In genomic region chr8:67328439-67328838, GRCm38 (mm10) we compare ENCODE assay signal across 23 mouse cellular contexts.
DNase-seq lines count a peak whose midpoint lies in the region; ATAC-seq and TF ChIP-seq lines count a peak whose summit lies in the region.
"Had no signal": no experiment of that assay in that cellular context is flagged by ENCODE, and none has a peak within 500 bp of the region (broad histone marks: within the 10 kb centered on the region; RNA-seq: fewer than 3 reads in every experiment).

No protein-coding gene starts in this region.

- no peak for TF ChIP-seq POLR2A in cerebellum, adult 2 months (IDR thresholded peaks at IDR 0.05; ENCODE audit: borderline replicate concordance, insufficient read depth, low read length)

- no peak overlapping the region for H3K4me3 ChIP-seq in heart, embryonic 12.5 days
- no peak overlapping the region for H3K4me3 ChIP-seq in cerebellum, adult 2 months (replicated peaks; ENCODE audit: insufficient read depth, low read depth, low read length)
- H3K4me3 ChIP-seq: embryonic facial prominence, embryonic 13.5 days; forebrain, embryonic 12.5 days; heart, embryonic 10.5 days; heart, embryonic 15.5 days; hindbrain, embryonic 12.5 days; intestine, embryonic 15.5 days had no signal

- H3K27ac ChIP-seq in heart, embryonic 12.5 days (ENCODE audit: poor library complexity, severe bottlenecking) = no peak overlapping the region
- no peak overlapping the region for H3K27ac ChIP-seq in cerebellum, adult 2 months (ENCODE audit: insufficient read depth, low read length)
- H3K27ac ChIP-seq: embryonic facial prominence, embryonic 13.5 days; forebrain, embryonic 12.5 days; heart, embryonic 10.5 days; heart, embryonic 15.5 days; hindbrain, embryonic 12.5 days; intestine, embryonic 15.5 days had no signal

- DNase-seq in heart, adult 18-20 months = peak; percentile 9 to 19
- DNase-seq in kidney, adult 9 months = peak; percentile 2
- no peak for DNase-seq in kidney, postnatal 14 days
- DNase-seq in 3T3-L1 (ENCODE audit: low read depth, low spot score) (peak; percentile 69), adipocyte (ENCODE audit: low spot score) (peak; percentile 63)
- DNase-seq in cerebellum, adult 2 months = no peak
- DNase-seq: adrenal gland, postnatal 10 days; B cell, adult 2 months; cerebellum, adult 11-12 months; cerebellum, adult 9-11 months; cerebellum, postnatal 36 days; gastrocnemius, postnatal 10 days; heart, postnatal 14 days; kidney, adult 18-20 months had no signal

- no peak overlapping the region for H3K4me2 ChIP-seq in heart, embryonic 12.5 days
- H3K4me2 ChIP-seq: embryonic facial prominence, embryonic 13.5 days; forebrain, embryonic 12.5 days; heart, embryonic 15.5 days; hindbrain, embryonic 12.5 days; intestine, embryonic 15.5 days had no signal

- H3K27me3 ChIP-seq in heart, embryonic 12.5 days (replicated peaks) = no peaks in the 10 kb centered on the region
- no peaks in the 10 kb centered on the region for H3K27me3 ChIP-seq in cerebellum, adult 2 months (ENCODE audit: control insufficient read depth, insufficient read depth, low read length)
- H3K27me3 ChIP-seq: embryonic facial prominence, embryonic 13.5 days; forebrain, embryonic 12.5 days; heart, embryonic 15.5 days; hindbrain, embryonic 12.5 days; intestine, embryonic 15.5 days had no signal

- ATAC-seq in heart, embryonic 12.5 days (ENCODE audit: insufficient number of reproducible peaks, low FRiP score) = no peak
- ATAC-seq: CD4-positive, CD25-positive, alpha-beta regulatory T cell, adult 4 months; intestine, embryonic 15.5 days had no signal

- TF ChIP-seq CTCF in cerebellum, adult 2 months (IDR thresholded peaks at IDR 0.05; ENCODE audit: borderline replicate concordance, insufficient read depth, low read depth, low read length) = no peak

- no peak overlapping the region for H3K9ac ChIP-seq in heart, embryonic 12.5 days
- H3K9ac ChIP-seq: embryonic facial prominence, embryonic 13.5 days; forebrain, embryonic 12.5 days; heart, embryonic 15.5 days; hindbrain, embryonic 12.5 days; intestine, embryonic 15.5 days had no signal

- H3K9me3 ChIP-seq in heart, embryonic 12.5 days (replicated peaks) = no peaks in the 10 kb centered on the region
- H3K9me3 ChIP-seq: embryonic facial prominence, embryonic 13.5 days; forebrain, embryonic 12.5 days; G1E; heart, embryonic 10.5 days; heart, embryonic 15.5 days; hindbrain, embryonic 12.5 days; intestine, embryonic 15.5 days had no signal

- no peaks in the 10 kb centered on the region for H3K4me1 ChIP-seq in heart, embryonic 12.5 days (replicated peaks)
- H3K4me1 ChIP-seq in cerebellum, adult 2 months (ENCODE audit: control insufficient read depth, insufficient read depth, low read length) = no peaks in the 10 kb centered on the region
- H3K4me1 ChIP-seq: embryonic facial prominence, embryonic 13.5 days; forebrain, embryonic 12.5 days; heart, embryonic 10.5 days; heart, embryonic 15.5 days; hindbrain, embryonic 12.5 days; intestine, embryonic 15.5 days had no signal

- no peaks in the 10 kb centered on the region for H3K36me3 ChIP-seq in heart, embryonic 12.5 days
- H3K36me3 ChIP-seq: embryonic facial prominence, embryonic 13.5 days; forebrain, embryonic 12.5 days; G1E; heart, embryonic 10.5 days; heart, embryonic 15.5 days; hindbrain, embryonic 12.5 days; intestine, embryonic 15.5 days had no signal

- WGBS in heart, embryonic 12.5 days = 78% methylated on average over 2 of the region's 2 CpGs
- 61% methylated on average over 2 of the region's 2 CpGs for WGBS in cerebellum, adult 2 months

Comparison
In these comparisons a context has a peak if more than half of its experiments do, and no peak if none do; other contexts are left out.
1. DNase-seq: peak in heart, adult 18-20 months (2 of 2), kidney, adult 9 months (single experiment), 3T3-L1 (single experiment) and adipocyte (single experiment); none in kidney, postnatal 14 days (single experiment) and cerebellum, adult 2 months (0 of 2).